Mouse (Mus musculus): ENCODE measurements around the gene Osbpl8.

DNA sequence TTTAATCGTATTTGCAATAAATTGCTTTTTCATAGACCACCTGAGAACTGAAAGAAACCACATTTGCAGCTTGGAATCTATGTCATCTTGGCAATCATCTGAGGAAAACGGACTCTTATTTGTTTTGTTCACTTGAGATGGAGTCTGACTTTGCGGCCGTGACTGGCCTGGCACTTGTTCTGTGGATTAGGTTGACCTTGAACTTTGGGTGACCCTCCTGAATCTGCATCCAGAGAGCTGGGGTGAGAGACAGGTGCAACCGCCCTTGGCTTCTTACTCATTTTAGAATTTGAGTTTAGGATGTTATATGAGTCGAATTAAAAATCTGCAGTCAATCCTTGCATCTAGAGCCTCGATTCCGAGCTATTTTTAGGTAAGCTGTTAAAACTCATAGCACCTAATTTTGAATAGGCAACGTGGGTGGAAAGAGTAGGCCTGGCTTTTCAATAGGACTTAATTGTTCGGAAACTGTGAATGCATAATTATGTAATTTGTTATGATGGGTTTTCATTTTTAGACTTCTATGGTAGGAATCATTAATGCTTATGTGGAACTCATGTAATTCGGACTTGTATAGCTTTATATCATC is 20.1 kb upstream of the Osbpl8 start:
- TF ChIP-seq POLR2A (IDR thresholded peaks at IDR 0.05; ENCODE audit: low read depth, low read length) (no peak), CTCF (conservative IDR thresholded peaks at IDR 0.05; ENCODE audit: insufficient read depth, insufficient read length, low read depth, low read length) (no peak)
